Mouse (Mus musculus): ENCODE data around the gene Ccser2.

DNA sequence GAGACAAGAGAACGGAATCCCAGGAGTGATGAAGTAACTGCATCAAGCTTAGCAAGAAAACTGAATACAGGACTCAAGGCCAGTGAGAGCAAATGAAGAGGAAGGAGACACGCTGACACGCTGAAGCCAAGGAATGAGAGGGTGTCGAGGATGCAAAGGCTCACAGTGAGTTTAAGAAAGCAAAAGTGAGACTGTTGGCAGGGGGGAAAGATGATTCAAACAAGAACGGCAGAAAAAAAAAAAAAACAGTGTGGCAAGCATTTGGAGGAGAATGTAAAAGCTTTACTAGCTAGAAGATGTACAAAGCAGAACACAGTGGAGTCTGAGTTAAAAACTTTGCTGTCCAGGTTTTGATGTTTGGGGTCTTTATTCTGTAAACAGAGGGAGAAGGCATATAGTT lies 11.9 kb downstream of the Ccser2 start:
- TF ChIP-seq CTCF (IDR thresholded peaks at IDR 0.05; ENCODE audit: extremely low read depth, insufficient read length, insufficient replicate concordance, low read depth, low read length) (no peak), POLR2A (IDR thresholded peaks at IDR 0.05; ENCODE audit: low read depth, low read length) (no peak)
